Mouse (Mus musculus) MEL-GATA-1-ER (cell line): ENCODE data around the gene Smim11.

Experiments
- DNase-seq: peaks from one replicate; pipeline ENCODE4 v3.0.0-alpha.2; 2012; ENCODE audit warnings: low read depth; ENCODE audit errors: extremely low read depth

Gene Smim11

DNA sequence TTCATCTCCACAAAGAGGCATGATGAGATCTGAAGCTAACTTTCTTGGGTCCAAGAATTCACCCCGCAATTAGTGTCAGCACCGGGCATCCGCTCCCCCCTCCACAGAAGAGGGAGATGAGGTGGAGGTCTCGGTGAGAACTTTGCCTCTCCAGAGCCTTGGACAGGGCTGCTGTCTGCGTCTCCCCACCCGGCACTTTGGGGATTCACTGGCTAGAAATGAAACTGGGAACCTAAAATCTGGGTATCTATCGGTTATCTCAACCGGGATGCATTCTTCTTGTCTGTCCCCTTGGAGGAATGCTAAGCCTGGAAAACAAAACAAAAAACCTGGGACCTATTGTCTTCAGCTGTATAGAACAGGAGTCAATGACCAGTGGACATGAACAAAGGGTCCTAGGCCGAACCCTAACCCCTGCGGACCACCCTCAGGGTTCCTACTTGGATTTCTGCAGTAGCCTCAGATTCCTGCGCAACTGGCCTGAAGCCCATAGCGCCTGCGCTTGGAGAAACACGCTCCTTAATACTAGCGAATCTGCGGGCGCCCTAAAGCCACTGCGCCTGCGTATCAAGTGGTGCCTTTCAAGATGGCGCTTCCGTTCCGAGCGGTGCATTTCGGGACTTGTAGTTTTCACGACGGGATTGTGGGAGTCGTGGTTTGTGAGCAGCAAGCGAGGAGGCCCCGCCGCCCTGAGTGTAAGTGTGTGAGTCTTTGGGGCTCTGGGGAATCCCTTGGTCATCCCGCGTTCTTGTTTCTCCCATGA lies at the start of gene Smim11:
Gene Smim11 (plus strand): TSS at position 638 of the 763 bp plus-strand sequence.
- DNase-seq = peak; percentile 95

DNA sequence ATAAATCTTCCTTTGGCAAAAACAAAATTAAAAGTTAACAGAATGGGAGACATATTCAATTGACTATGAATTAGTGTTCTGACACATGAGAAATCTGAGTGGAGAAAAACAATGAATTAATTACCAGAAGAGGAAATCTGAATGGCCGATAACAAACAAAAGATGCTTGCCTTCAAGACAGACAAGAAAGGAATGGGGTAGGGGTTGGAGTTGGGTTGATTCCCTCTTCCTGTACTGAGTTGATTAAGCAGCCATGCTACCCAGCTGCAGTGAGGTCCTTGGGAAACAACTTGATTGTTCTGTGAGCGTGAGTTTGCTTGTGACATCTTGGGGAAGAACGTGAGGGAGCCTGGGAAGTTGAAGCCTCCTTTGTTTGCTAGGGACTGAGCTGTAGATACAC lies 46.8 kb upstream of the Smim11 start:
- DNase-seq = no peak

DNA sequence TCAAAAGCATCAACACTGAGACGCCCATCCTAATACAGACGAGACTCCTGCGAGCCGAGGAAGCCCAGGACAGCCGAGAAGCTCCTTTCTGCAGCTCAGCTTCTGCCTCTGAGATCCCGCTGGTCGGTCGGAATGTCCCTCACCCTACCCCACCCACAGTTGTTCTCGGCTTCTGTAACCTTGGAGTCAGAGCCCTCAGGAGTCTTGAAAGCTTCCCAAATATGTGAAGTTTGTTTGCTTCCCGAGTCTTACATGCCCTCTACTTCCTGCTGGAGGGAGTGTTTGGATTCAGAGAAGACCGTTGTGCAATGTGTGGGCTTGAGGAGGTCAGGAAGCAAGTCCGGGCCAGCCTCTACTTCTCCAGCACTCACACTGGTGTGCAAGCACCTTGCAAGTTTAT lies 33.2 kb upstream of the Smim11 start:
- DNase-seq = no peak

DNA sequence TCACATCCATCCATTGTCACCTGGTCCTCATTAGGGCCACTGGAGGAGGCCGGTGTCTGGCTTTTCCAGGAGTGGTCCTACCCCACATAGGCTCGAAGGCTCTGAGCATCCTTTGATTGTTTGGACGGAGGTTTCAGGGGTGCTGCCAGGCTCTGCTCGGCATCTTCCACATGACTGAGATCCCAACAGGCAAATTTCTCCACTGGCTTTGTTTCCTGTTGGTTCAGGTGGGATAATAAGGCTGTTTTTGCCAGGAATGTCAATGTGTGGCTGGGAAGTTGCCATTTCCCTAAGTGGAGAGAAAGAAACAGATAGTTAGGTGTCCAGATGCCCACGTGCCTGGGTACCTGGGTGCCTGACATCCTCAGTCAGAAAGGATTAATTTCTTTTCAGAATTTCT lies 26.6 kb upstream of the Smim11 start:
- no peak for DNase-seq

DNA sequence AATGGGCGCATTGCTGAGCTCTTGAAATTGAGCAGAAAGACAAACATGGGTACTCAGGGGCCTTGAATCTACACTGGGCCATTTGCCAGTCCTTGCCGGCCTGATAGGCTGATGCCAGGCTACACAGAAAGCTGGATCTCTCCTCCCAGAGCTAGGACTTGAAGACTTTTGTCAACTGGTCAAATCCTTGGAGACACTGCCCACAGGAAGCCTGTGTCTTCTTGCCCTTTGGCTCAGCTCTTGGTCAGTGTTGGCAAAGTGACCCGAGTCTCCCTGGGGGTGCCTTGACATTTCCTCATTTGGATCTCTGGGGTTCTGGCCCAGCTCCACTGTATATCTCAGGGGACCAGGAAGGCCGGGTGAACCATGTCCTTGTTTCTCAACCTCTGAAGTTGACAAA lies 25.6 kb upstream of the Smim11 start:
- DNase-seq = no peak

DNA sequence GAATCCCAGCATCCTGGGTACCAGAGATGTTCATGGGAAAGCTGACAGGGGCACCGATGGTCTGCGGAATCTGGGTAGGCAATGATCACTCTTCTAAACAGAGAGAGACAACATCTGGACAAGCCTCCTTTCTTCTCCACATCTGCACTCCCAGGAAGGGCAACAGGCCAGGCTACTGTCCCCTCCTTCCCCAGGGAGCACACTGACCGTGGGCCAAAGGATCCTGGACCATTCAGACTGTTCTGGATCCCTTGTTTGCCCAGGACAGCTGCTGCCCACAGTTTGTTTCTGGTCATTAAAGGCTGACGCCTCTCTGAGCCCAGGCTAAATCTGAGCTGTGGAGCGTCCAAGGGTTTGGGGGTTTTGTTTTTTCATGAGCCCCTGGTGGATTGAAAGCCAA lies 18.4 kb upstream of the Smim11 start:
- no peak for DNase-seq

DNA sequence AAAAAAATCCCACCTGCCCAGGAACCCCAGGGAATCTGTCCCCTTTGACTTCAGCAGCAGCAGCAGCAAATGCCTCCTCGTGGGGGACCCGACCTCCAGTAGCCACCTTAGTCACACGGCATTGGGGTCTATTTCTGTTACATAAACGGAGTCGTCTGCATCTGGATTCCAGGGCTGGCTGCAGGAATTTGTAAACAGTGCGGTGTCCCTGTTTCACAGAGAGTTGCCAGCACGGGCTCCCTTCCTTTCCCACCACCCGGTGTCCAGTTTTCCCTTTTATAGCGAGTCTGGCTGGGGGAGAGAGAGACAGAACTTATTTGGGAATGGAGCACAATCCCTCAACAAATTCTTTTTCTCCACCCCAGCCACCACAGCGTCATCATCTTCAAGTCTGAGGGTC lies 16.0 kb upstream of the Smim11 start:
- DNase-seq = no peak

DNA sequence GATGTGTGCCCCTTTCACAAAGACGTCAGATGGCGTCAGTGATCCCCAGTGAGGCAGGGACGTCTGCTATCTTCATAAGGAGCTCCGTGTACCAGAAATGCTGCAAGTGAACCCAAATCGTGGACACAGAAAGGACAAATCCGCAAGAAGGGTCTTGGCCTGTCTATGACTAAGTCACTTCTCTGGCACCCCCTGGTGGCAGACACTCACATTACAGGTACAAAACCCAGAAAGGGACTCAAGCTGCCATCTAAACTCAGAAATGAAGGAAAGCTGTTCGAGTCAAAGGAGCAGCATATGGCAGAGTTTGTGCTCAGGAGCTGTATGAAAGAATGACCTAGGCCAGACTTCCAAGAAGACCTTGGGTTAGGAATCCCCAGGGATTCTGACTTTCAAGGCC lies 14.5 kb upstream of the Smim11 start:
- peak; percentile 33 for DNase-seq

DNA sequence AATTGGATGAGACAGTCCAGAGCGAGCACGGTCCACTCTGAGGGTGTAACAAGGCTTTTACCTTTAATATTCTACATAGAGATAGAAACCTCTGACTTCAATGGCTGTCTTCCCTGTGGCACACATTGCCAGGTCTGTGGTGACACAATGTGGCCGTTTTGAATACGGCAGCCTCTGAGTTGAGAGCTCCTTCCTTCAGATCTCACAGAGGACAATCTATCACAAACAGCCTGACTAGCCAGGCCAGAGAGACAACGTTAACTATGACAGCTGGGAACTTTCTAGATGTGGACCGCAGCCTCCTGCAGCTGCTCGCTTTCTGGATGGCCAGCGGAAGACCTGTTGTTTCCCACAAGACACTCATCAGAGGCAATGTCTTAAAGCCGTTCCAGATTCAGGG lies 12.3 kb upstream of the Smim11 start:
- no peak for DNase-seq

DNA sequence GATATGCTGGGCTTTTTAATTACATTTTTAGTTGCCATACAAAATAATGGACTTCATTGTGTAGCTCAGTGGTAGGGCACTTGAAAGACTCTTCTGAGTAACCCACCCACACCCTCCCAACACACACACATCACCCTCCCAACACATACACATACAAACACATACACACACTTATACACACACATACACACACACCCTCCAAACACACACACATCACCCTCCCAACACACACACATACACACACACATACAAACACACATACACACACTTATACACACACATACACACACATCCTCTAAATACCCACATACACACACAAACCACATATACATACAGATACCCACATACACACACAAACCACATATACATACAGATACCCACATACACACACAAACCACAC lies 11.0 kb upstream of the Smim11 start:
- no peak for DNase-seq

DNA sequence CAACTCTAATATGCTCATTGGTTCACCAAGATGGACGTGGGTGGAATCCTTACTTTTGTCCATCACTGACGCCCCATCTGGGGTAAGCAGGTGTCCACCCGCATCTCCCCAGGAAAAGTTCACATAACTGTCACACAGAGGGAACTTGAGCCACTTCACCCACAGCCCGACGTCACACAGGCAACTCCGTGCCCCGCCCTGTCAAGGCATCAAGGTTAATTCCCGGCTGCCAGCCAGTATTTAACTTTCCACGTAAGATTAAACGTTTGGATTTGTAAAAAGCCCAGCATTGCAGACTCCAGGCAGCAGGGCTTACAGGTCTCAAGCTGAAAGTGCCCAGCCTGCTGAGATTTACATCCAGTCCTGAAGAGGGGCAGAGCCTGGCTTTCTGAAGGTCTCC lies 9.0 kb upstream of the Smim11 start, which contains the start of gene Kcne2:
Gene Kcne2 (plus strand): TSS at position 289 of the 400 bp plus-strand sequence.
- no peak for DNase-seq

DNA sequence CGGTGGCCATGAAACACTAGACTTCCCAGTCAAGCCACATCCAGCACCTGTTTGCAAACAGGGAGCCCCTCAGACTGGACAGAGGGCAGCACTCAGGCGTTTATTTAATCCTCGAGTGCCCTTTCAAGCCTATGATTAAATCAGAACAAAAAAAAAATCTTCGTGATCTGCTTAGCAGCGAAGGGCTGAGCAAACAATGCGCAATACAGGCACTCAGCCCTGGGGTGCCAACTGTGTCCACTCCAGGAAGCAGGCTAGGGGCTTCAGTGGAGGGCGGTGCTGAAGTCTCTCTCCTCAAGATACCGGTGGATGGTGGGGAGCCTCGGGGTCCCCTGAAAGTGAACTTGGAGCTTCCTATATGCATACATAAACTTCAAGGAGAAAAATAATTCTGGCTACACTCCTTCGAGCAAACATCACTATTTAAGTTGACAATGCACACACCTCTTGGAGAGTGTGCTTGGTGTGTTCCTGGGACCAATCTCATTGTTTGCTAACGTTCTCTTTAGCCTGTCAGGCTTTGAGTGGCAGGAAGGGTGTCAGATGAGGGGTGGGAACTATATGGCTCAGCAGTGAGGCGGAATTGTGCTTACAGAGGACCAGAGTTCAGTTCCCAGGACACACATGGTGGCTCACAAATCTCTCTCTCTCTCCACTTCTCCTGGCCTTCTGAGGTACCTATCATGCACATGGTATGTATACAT lies 6.7 kb upstream of the Smim11 start:
- DNase-seq = no peak

DNA sequence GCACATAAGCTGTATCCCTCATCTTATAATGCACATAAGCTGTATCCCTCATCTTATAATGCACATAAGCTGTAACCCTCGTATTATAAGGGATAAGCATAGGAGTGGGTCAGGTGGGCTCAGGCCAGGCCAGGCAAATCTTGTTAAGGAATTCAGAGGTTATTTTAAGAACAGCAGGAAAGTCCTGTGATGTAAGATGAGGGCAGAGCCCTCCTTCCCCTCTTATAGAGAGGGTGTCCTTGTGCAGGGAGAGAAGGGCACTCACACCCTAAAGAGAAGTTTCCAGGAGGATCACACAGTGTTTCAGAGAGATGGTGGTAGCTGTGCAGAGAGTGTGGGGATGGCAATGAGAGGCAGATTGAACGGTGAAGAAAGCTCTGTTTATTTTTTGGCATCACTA lies 5.8 kb upstream of the Smim11 start:
- DNase-seq = no peak

DNA sequence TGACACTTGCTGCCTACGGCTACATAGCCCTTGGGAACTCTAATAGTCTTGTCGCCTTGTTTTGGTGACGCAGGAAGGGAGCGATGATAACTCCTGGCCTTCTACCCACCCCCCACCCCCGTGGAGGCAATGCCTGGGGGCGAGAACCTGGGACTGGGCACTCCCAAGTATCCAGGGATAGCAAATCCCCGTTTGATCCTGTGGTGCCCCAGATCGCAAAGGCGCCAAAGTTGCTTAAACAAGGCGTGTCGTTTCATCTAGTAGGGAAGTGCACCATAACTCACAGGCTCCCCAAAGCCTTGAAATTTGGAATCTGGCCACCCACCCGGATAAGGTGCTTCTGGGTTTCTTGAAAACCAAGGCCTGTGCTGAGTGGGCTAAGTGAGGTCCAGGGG lies 323 bp downstream of the Smim11 start:
- peak; percentile 36 for DNase-seq

DNA sequence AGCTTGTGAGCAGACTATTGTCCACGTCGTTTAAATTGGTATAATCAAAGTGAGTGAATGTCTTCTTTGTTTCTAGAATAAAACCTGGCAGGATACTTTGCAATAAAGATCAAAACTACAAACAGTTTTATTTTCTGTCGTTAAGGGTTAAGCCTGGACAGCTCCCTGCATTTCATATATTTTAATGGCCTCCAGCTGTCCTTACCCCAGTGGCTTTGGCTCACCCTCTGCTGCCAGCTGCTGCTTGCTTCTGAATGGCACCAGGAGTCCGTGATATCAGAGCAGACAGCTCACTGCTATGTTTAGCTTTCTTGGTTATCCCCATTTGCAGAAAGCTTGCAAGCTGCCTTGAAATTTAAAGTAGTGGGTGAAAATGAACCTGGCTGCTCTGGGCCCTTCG lies 903 bp downstream of the Smim11 start:
- no peak for DNase-seq

DNA sequence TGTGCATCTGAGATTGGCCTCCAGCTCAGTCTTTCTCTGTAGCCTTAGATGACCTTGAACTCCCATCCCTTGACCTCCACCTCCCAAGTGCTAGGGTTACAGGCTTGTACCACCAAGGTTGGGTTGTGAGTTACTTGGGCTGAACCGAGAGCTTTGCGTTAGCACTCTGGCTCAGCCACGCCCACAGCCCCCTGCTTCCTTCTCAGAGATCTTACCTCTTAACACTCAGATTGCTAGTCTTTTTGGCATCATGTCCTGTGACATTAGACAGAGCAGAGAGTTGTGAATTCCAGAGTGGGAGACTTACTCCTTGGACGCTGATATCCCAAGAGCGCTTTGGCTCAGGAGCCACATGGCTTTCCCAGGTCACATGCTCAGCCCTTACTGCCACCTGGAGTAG lies 1.4 kb downstream of the Smim11 start:
- DNase-seq = no peak

DNA sequence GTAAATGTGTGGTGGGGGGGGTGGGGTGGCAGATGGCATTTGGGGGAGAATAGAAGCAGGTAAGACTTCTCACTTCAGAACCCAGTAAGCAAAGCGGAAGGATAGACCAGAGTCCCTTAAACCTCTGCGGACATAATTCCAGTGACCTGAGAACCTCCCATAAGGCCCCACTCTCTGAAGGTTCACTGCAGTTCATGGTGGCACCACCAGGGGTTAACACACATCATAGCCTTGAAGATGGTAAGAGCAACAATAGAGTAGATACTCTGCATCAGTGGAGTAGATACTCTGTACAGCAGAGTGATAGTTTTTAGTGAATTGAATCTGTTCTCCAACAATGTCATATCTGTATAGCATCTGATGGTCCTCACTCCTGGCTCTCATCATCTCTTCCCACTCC lies 4.4 kb downstream of the Smim11 start:
- DNase-seq = no peak

DNA sequence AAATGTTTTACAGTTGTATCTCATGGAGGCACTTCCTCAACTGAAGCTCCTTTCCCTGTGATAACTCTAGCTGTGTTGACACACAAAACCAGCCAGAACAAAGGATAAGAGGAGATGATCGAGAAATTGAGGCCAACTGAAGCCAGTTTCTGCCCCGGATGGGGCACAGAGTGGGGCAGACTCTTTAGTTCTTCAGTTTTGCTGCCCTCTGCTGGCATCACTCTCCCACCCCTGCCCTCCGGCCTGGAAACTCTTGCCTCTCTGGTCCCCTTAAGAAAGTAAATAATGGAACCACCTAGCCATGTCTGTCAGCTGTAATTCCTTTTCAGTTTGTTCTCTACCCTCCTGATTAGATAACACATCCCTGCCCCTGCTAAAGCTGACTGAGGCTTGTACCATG lies 6.9 kb downstream of the Smim11 start:
- DNase-seq = no peak

DNA sequence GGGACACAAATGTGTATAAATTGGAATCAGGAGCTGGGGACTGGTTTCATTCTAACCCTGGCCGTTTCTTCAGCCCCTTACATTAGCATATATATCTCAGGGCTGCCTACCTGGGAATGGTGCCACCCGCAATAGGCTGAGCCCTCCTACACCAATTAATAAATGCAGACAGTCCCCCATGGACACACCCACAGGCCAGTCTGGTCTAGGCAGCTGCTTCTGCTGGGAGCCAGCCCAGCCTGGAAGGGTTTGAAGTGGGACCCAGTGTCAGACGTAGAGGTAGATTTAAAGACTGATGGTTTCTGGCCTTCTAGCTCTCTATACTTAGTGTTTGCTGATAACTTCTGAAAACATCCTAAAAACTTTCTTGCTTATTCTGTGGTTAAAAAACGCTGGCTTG lies 8.0 kb downstream of the Smim11 start:
- no peak for DNase-seq

DNA sequence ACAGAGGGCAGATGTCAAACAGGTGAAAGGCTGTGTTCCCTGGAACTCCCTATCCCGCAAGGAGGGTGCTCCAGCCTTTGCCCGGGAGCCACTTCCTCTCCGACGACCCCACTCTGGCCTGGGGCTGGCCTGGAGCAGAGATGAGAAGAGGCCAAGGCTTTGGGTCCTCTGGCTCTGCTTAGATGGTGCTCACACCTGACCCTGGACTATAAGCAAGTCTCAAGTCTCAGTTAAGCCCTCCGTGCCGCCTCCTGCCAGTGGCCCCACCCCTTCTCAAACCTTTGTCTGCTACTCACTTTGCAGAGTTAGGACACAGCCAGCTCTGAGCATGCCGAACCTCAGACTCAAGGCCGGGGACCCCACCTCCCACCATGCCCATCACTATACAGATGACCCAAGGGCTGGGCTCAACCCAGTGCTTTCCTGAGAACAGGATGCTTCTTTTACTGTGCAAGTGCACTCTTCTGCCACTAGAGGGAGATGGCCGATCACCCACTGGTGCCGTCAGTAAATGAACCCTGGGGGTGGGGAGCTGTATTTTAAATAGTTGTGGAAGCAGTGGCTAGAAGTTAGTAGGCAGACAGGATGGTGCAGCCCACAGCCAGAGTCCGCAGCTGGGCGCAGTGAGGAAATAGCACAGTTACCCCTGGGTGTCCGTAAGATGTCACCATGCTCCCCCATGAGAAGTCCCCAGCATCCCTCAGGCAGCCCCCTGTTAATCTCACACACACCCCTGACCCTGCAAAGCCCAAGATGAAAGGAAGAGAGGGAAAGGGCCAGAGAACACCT lies 13.1 kb downstream of the Smim11 start:
- DNase-seq = no peak

DNA sequence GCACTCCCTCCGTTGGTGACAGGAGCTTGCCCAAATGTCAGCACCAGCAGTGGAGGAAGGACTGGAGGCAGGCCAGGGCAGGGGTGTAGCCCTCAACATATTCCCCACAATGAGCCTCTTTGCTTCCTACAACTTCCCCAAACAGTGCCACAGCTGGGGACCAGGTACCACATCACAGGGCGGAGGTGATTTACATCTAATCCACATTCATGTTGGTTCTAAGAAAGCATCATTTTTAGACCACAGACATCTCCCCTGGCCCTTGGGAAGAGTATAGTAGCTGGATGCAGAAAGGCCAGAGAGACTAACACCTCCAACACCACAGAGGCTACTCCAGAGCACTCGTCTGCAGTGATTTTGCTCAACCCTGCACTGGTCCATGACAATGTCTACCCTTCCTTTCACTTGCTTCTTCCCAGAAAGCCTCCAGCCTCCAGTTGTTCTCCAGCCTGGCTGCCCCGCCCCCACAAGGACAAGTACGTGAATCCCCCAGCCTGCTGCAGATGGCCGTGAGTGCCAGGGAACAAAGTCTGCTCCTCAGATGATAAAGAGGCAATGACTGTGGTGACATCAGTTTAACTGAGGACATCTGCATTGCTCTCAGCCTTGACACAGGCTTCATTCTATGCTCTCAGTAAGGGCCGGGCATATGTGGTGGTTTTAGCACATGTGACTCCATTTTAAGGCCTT lies 15.1 kb downstream of the Smim11 start:
- no peak for DNase-seq
